In the genomic region with DNA sequence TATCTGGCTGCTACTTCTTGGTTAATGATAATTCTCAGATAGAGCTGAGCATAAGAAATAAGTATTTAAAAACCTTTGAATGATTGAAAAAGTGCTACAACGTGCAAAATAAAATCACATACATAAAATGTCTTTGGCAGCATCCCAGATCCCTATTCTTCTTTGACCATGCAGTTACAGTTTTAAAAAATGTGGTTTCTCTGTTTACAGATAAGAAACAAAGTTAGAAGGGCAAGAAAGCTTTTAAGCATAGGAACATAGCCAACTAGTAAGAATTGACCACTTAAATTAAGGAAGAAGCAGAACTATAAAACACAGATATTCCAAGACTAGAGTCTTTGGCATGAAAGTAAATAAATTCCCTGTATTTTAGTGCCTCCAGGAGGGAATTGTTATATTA, we compare ENCODE assay signal across 28 mouse cellular contexts.
"Had no signal": no experiment of that assay in that cellular context is flagged by ENCODE, and none has a peak within 500 bp of the region (broad histone marks: within the 10 kb centered on the region; RNA-seq: fewer than 3 reads in every experiment).

No protein-coding gene starts in this region.

- H3K36me3 ChIP-seq: embryonic facial prominence, embryonic 10.5 days; embryonic facial prominence, embryonic 12.5 days; embryonic facial prominence, embryonic 13.5 days; embryonic facial prominence, embryonic 15.5 days; forebrain, embryonic 10.5 days; forebrain, embryonic 12.5 days; forebrain, embryonic 15.5 days had no signal

- H3K4me3 ChIP-seq: embryonic facial prominence, embryonic 10.5 days; embryonic facial prominence, embryonic 12.5 days; embryonic facial prominence, embryonic 13.5 days; embryonic facial prominence, embryonic 15.5 days; erythroblast, embryonic 14.5 days; forebrain, embryonic 10.5 days; forebrain, embryonic 12.5 days; forebrain, embryonic 13.5 days; forebrain, embryonic 15.5 days; gastrocnemius, adult 2 months; heart, adult 2 months had no signal

- H3K27ac ChIP-seq: embryonic facial prominence, embryonic 10.5 days; embryonic facial prominence, embryonic 12.5 days; embryonic facial prominence, embryonic 13.5 days; embryonic facial prominence, embryonic 15.5 days; forebrain, embryonic 10.5 days; forebrain, embryonic 12.5 days; forebrain, embryonic 13.5 days; forebrain, embryonic 15.5 days; gastrocnemius, adult 2 months; heart, adult 2 months had no signal

- ATAC-seq: forebrain, embryonic 13.5 days; forebrain, embryonic 14.5 days; forebrain, embryonic 15.5 days; forebrain, embryonic 16.5 days; forebrain, postnatal 0 days had no signal

- DNase-seq: cerebellum, adult 8-10 months; cerebellum, adult 9-10 months; cerebellum, adult 9-11 months; cerebellum, postnatal 10 days; cerebellum, postnatal 14 days; cerebellum, postnatal 25 days; cerebellum, postnatal 36 days; embryo, embryonic 11 days; forebrain, postnatal 0 days; gastrocnemius, adult 2 months; gastrocnemius, postnatal 10 days; gastrocnemius, postnatal 14 days; gastrocnemius, postnatal 25 days; gastrocnemius, postnatal 36 days; heart, adult 11 months; heart, adult 18-20 months; heart, adult 2 months had no signal

- H3K9ac ChIP-seq: embryonic facial prominence, embryonic 12.5 days; embryonic facial prominence, embryonic 13.5 days; embryonic facial prominence, embryonic 15.5 days; forebrain, embryonic 12.5 days; forebrain, embryonic 13.5 days; forebrain, embryonic 15.5 days; forebrain, postnatal 0 days had no signal

- H3K27me3 ChIP-seq: embryonic facial prominence, embryonic 12.5 days; embryonic facial prominence, embryonic 13.5 days; embryonic facial prominence, embryonic 15.5 days; forebrain, embryonic 12.5 days; forebrain, embryonic 13.5 days; forebrain, embryonic 15.5 days had no signal

- H3K4me1 ChIP-seq: embryonic facial prominence, embryonic 10.5 days; embryonic facial prominence, embryonic 12.5 days; embryonic facial prominence, embryonic 13.5 days; embryonic facial prominence, embryonic 15.5 days; forebrain, embryonic 10.5 days; forebrain, embryonic 12.5 days; forebrain, embryonic 13.5 days; forebrain, embryonic 15.5 days had no signal

- H3K4me2 ChIP-seq: embryonic facial prominence, embryonic 12.5 days; embryonic facial prominence, embryonic 13.5 days; embryonic facial prominence, embryonic 15.5 days; forebrain, embryonic 12.5 days; forebrain, embryonic 13.5 days; forebrain, embryonic 15.5 days had no signal

- H3K9me3 ChIP-seq: embryonic facial prominence, embryonic 10.5 days; embryonic facial prominence, embryonic 12.5 days; embryonic facial prominence, embryonic 13.5 days; embryonic facial prominence, embryonic 15.5 days; forebrain, embryonic 10.5 days; forebrain, embryonic 12.5 days; forebrain, embryonic 13.5 days; forebrain, embryonic 15.5 days had no signal
